Mouse (Mus musculus) heart, adult 2 months (tissue): ENCODE data around the gene Olfr303.

ENCODE experiments used
- CTCF ChIP-seq: fragments of 200-600 bp; IDR thresholded peaks from 2 replicates; pipeline ENCODE4 v1.8.1; 2022; ENCODE audit warnings: antibody characterized with exemption, mild to moderate bottlenecking, moderate library complexity
- POLR2A ChIP-seq: fragments of 200-500 bp; IDR thresholded peaks from 2 replicates; pipeline ENCODE4 v1.6.1; 2011; ENCODE audit warnings: mild to moderate bottlenecking, low read depth, low read length, control low read depth; ENCODE audit not compliant: insufficient read depth

- TF ChIP-seq CTCF (0 out of 2 replicates have a peak, but pooled peaks have one; percentile 5), POLR2A (no peak)
Observed at GRCm38 (mm10) chr7:86385769-86386168, 11.8 kb downstream of the Olfr303 start.
